Mouse (Mus musculus) ES-E14 (cell line): ENCODE data around the gene Clint1.

Source experiments
- CHD2 ChIP-seq: IDR thresholded peaks from 2 replicates; pipeline ENCODE4 v1.6.1; 2014; ENCODE audit warnings: mild to moderate bottlenecking, low read depth, low read length, inconsistent platforms
- ZC3H11A ChIP-seq: IDR thresholded peaks from 2 replicates; pipeline ENCODE4 v1.6.1; 2012; ENCODE audit warnings: low read depth, mild to moderate bottlenecking, inconsistent platforms, low read length, borderline replicate concordance
- ZNF384 ChIP-seq: IDR thresholded peaks from 2 replicates; pipeline ENCODE4 v1.6.1; 2012; ENCODE audit warnings: low read depth, low read length, inconsistent platforms

DNA sequence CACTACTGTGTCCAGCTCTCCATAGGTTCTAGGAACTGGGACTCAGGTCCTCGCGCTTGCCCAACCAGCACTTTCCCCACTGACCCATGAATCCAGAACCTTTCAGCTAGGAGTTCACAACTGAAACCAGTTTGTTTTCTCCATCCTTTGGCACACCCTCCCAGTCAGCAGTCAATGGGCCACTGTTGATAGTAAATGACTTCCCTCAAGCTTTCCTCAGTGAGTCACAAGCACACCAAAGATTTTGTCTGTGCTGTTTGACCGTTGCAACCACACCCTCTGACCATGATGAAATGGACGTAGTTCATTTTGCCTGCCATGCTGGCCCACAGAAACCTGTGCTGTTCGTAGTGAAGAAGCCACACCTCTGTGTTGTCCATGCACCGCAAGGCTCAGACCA, 30.9 kb upstream of the Clint1 start:
- TF ChIP-seq CHD2 (no peak), ZNF384 (no peak), ZC3H11A (no peak)
